Mouse (Mus musculus): ENCODE results near the gene D130052B06Rik. TPM values are rescaled to one million over a fixed set of nuclear protein-coding genes. Genes with fewer than 3 reads are reported as not detected.

Gene D130052B06Rik
- polyA plus RNA-seq, 1 experiment from 2014 or later, result not detected

DNA sequence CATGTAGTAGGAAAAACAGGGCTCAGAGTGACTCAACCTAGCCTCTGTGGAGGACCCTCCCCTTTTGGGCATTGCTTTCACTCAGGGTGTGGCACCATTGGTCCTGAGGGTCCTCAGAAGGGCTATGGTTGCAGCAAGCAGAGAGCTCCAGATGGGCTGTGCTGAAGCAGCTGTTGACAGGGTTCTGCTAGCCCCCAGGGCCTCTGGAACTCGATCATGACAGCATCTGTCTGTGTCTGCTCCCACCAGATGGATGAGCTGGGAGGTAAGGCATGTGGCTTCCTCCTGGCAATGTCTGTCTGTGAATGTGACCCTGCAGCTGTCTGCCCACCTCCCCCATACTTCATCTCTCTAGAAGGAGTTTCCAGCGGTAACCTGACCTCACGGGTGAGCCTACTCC lies 8.7 kb downstream of the D130052B06Rik start:
- ATAC-seq, result no peak
- Histone ChIP-seq H3K4me3 (no peak overlapping the region), H3K4me1 (no peaks in the 10 kb centered on the region), H3K9ac (no peak overlapping the region), H3K4me2 (no peak overlapping the region), H3K9me3 (replicated peaks) (no peaks in the 10 kb centered on the region), H3K27me3 (0 out of 2 replicates have a peak, but pooled peaks cover 2% of the 10 kb centered on the region), H3K36me3 (ENCODE audit: poor library complexity, severe bottlenecking) (no peaks in the 10 kb centered on the region), H3K27ac (no peak overlapping the region)
- WGBS, result 73% methylated on average over 3 of the region's 3 CpGs

DNA sequence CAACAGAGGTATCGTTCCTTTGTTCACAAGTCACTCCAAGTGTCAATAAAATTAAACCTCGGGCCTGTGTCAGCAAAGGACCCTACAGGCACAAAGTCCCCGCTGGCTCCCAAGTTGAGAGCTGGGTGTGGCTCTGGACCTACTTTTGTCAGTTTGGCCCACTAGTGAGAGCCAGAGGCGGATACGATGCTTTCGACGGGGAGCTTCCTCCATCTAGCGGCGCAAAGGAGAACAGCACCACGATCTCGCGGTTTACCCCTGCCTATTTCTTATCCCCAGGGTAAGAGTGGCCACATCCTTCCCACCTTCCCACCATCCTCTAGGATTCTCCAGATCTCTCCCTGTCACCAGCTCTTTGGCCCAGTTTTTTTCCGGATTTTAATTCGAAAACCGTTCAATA lies 15.1 kb downstream of the D130052B06Rik start:
- H3K9me3 ChIP-seq (replicated peaks), result no peaks in the 10 kb centered on the region
- H3K36me3 ChIP-seq (ENCODE audit: poor library complexity, severe bottlenecking), result no peaks in the 10 kb centered on the region
- peak; percentile 87 for ATAC-seq
- H3K4me2 ChIP-seq, result no peak overlapping the region
- H3K27me3 ChIP-seq, result 0 out of 2 replicates have a peak, but pooled peaks cover 2% of the 10 kb centered on the region
- no peak overlapping the region for H3K27ac ChIP-seq
- no peak overlapping the region for H3K4me3 ChIP-seq
- H3K4me1 ChIP-seq, result no peaks in the 10 kb centered on the region
- 8% methylated on average over 15 of the region's 15 CpGs for WGBS
- no peak overlapping the region for H3K9ac ChIP-seq

DNA sequence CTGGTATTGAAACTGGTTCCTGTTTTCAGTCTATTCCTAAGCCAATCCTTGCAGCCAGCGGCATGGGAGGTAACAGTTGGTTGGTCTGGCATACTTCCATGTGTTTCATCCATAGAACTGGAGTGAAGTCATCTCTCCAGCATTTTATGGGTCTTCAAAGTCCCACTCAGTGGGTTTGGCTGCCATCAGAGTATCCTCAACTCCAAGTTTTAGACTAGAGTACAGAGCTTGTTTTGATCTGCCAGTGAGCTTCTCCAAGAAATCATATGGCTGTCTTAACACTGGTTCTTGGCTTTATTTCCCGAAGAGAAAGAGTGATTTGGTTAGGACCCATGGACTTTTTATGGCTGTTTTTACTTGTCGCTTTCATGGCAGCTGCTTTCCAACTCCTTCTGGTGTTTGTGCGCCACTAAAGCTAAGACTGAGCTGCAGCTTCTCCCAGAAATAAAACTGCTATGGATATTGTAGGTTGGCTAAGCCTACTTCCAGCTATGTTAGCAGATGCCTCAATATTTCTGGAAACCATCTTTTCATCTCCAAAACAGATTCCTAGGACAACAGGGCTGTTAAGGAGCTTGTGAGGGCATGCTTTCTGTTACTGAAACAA lies 28.1 kb downstream of the D130052B06Rik start:
- no peak for ATAC-seq
- no peaks in the 10 kb centered on the region for H3K27me3 ChIP-seq
- H3K36me3 ChIP-seq (ENCODE audit: poor library complexity, severe bottlenecking), result no peaks in the 10 kb centered on the region
- H3K4me2 ChIP-seq, result no peak overlapping the region
- H3K4me3 ChIP-seq, result no peak overlapping the region
- H3K27ac ChIP-seq, result no peak overlapping the region
- WGBS, result 88% methylated on average over 4 of the region's 4 CpGs
- H3K9ac ChIP-seq, result no peak overlapping the region
- H3K4me1 ChIP-seq, result no peaks in the 10 kb centered on the region
- no peaks in the 10 kb centered on the region for H3K9me3 ChIP-seq (replicated peaks)

DNA sequence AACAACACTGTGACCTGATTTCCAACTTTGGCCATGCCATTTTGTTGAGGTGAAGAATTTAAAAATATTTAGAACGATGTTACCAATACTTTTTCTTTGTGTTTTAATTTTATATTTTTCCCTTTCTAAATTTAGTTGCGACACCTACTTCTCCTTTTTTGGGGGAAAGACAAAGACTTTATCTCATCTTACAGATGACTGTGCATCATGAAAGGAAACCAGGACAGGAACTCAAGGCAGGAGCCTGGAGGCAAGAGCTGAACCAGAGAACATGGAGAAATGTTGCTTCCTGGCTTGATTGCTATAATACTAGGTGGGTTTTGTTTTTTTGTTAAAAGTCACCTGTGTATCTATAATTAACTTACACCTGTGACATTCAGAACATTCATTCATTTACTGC lies 38.0 kb downstream of the D130052B06Rik start:
- no peak for ATAC-seq
- 95% methylated on average over 2 of the region's 2 CpGs for WGBS
- Histone ChIP-seq H3K4me1 (no peaks in the 10 kb centered on the region), H3K9me3 (replicated peaks) (no peaks in the 10 kb centered on the region), H3K36me3 (ENCODE audit: poor library complexity, severe bottlenecking) (peaks cover 3% of the 10 kb centered on the region; the same call in 1 of the 2 replicates), H3K4me3 (no peak overlapping the region), H3K4me2 (no peak overlapping the region), H3K27me3 (no peaks in the 10 kb centered on the region), H3K9ac (no peak overlapping the region), H3K27ac (no peak overlapping the region)

DNA sequence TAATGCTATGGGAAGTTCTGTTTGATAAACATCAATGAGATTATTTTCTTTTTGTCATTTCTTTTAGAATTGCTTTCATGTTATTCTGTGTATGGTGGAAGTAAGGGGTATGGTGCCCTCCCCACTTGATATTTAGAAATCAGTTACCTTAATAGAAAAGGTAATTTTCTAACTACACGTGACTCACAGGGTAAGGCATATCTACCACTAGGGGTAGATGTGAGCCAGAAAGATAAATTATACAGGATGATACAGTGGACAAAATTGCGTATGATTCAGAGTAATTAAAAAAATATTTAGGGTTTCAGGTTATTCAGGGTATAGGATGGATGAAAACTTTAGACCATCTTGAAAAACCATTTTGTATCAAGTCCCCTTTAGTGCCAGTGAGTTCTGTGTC lies 50.3 kb downstream of the D130052B06Rik start:
- Histone ChIP-seq H3K4me3 (no peak overlapping the region), H3K4me1 (no peaks in the 10 kb centered on the region), H3K9ac (no peak overlapping the region), H3K9me3 (replicated peaks) (no peaks in the 10 kb centered on the region), H3K36me3 (ENCODE audit: poor library complexity, severe bottlenecking) (no peaks in the 10 kb centered on the region), H3K27me3 (no peaks in the 10 kb centered on the region), H3K27ac (no peak overlapping the region), H3K4me2 (no peak overlapping the region)
- 82% methylated on average over 2 of the region's 2 CpGs for WGBS
- ATAC-seq, result no peak

DNA sequence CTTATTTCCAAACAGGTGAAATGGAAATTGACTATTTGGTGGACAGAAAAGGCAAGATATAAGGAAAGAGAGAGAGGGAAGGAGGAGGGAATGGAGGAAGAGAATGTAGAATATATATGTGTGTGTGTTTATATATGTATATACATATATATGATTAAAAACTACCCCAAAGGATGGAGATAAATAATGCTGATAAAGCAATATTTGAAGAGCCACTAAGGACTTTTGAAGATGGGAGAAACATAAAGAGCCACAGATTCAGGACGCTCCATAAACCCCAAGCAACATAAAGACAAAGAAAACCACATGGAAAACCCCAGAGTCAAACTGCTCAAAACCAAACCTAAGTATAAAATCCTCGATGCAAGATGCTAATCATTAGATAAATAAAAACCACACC lies 55.4 kb downstream of the D130052B06Rik start:
- Histone ChIP-seq H3K27ac (no peak overlapping the region), H3K4me1 (no peaks in the 10 kb centered on the region), H3K9me3 (replicated peaks) (no peaks in the 10 kb centered on the region), H3K9ac (no peak overlapping the region), H3K36me3 (ENCODE audit: poor library complexity, severe bottlenecking) (no peaks in the 10 kb centered on the region), H3K4me2 (no peak overlapping the region), H3K27me3 (no peaks in the 10 kb centered on the region), H3K4me3 (no peak overlapping the region)
- no peak for ATAC-seq
- 86% methylated on average over 2 of the region's 2 CpGs for WGBS

DNA sequence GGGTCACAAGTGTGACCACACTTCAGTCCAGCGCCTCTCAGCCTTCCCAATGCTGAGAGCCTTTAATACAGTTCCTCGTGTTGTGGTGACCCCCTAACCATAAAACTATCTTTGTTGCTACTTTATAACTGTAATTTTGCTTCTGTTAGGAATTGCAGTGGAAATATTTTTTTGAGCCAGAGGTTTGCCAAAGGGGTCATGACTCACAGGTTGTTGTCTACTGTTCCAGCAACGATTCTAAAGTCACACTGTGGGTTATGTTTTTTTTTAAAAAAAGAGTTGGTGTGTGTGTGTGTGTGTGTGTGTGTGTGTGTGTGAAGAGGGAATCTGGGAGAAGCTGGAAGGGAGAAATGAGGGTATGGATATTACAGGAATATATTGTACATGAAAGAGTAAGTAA lies 56.1 kb downstream of the D130052B06Rik start:
- Histone ChIP-seq H3K27me3 (no peaks in the 10 kb centered on the region), H3K4me3 (no peak overlapping the region), H3K4me2 (no peak overlapping the region), H3K4me1 (no peaks in the 10 kb centered on the region), H3K9me3 (replicated peaks) (no peaks in the 10 kb centered on the region), H3K36me3 (ENCODE audit: poor library complexity, severe bottlenecking) (no peaks in the 10 kb centered on the region), H3K9ac (no peak overlapping the region), H3K27ac (no peak overlapping the region)
- 88% methylated on average over 3 of the region's 3 CpGs for WGBS
- no peak for ATAC-seq

DNA sequence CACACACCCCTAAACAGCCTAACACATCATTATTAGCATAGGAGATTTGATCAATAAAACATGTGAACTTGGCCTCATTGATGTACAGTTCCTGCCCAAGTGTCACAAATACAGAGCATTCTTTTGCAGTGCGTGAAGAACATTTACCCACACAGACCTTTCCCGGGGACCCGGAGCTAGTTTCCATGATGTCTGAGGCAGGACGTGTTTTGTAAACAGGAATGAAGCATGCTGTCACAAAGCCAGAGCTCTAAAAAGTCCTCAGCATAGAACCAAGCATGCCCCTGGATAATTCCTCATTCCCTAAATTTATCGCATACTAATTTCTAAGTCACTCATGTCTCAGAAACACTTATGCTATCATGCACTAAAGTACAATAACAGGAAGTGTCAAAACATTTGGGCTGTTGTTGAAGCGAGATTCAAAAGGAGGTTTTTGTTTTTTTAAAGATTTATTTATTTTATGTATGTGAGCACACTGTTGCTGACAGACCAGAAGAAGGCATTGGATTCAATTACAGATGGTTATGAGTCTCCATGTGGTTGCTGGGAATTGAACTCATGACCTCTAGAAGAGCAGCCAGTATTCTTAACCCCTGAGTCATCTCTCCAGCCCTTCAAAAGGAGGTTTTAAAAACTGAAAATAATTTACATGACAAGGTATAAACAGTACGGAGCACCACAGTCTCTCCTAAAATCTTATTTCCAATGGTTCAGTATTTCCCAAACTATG lies 56.9 kb downstream of the D130052B06Rik start:
- no peak for ATAC-seq
- no peaks in the 10 kb centered on the region for H3K9me3 ChIP-seq (replicated peaks)
- no peaks in the 10 kb centered on the region for H3K36me3 ChIP-seq (ENCODE audit: poor library complexity, severe bottlenecking)
- H3K27me3 ChIP-seq, result no peaks in the 10 kb centered on the region
- H3K27ac ChIP-seq, result no peak overlapping the region
- no peak overlapping the region for H3K4me2 ChIP-seq
- H3K4me3 ChIP-seq, result no peak overlapping the region
- no peak overlapping the region for H3K9ac ChIP-seq
- H3K4me1 ChIP-seq, result no peaks in the 10 kb centered on the region
- 83% methylated on average over 7 of the region's 7 CpGs for WGBS

DNA sequence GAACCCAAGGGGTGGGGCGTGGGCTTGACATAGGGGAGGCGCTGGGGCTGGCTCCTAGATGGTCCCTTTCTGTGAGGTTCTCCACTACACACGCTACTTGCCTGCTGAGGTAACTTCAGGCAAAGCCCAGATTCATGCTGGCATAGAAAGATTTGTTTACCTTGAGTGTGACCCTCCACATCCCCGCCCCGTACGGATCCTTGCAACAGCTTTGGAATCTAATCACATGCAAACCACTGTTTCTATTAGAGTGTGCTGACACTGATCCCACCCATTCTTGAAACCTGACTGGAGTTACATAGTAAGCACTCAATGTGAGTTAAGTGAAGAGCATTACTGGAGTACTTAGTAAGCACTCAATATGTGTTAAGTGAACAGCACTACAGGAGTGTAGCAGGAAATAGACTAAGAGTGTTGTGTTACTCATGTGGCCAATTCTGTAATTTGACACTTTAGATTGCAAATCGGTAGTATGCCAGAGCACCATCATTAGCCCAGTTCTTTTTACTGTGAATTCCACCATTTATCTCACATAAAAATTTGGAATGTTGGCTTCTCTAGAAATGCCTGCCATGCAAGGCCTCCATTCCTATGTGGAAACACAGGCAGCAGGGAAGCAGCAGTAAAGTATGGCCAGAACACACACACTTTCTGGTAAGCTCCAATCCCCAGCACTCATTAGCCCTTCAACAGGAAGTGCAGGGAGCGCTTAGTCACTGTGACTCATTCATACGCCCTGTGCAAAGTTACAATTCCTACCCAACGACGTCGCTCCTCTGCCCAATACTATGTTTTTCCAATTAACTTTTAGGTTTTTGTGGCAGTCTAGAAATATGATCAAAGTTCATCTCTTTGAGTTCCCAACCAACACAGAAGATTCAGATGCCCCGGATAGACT lies 61.2 kb downstream of the D130052B06Rik start:
- Histone ChIP-seq H3K27ac (no peak overlapping the region), H3K27me3 (no peaks in the 10 kb centered on the region), H3K4me1 (peaks cover 7% of the 10 kb centered on the region; the same call in 1 of the 2 replicates), H3K4me2 (no peak overlapping the region), H3K4me3 (no peak overlapping the region), H3K9ac (no peak overlapping the region), H3K9me3 (replicated peaks) (no peaks in the 10 kb centered on the region), H3K36me3 (ENCODE audit: poor library complexity, severe bottlenecking) (no peaks in the 10 kb centered on the region)
- WGBS, result 84% methylated on average over 13 of the region's 13 CpGs
- ATAC-seq, result no peak

DNA sequence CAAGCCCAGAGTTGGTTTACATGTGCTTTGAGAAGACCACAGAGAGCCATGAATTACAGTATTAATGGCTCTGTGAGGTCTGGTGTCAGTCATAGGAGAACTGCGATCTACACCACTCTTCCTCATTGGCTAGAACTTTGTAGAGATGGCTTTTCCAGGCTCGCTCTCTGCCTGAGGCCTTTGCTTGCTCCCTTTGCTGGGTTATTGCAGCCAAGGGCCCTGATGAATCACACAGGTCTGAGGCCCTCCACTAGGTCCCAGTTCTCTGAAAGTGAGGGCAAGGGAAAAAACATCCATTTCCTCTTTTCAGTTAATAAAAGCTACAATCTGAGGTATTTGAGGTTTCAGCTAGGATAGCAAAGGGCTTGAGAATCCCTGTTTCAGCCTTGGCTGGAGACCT lies 64.5 kb downstream of the D130052B06Rik start:
- Histone ChIP-seq H3K4me3 (no peak overlapping the region), H3K9me3 (replicated peaks) (no peaks in the 10 kb centered on the region), H3K36me3 (ENCODE audit: poor library complexity, severe bottlenecking) (no peaks in the 10 kb centered on the region), H3K4me2 (no peak overlapping the region), H3K9ac (no peak overlapping the region), H3K4me1 (peaks cover 12% of the 10 kb centered on the region), H3K27ac (no peak overlapping the region), H3K27me3 (no peaks in the 10 kb centered on the region)
- WGBS, result 93% methylated on average over 2 of the region's 2 CpGs
- ATAC-seq, result no peak

DNA sequence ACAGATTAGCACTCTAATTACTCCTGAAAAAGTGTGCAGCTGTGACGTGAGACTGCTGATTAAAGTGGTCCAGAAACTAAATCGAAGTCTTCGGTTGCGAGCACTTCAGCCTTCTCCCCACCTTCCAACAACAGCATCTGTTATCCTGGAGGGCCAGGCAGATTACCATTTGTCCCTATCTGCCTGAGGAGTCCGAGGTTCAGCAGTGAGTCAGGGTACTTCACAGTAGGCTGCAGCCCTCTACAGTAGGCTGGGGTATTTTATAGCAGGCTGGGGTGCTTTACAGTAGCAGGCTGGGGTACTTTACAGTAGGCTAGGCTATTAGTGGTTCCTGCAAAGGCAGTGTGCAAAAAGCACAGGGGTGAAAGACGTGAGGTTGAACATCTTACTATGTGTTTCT lies 69.3 kb downstream of the D130052B06Rik start:
- Histone ChIP-seq H3K4me1 (peaks cover 12% of the 10 kb centered on the region), H3K4me2 (no peak overlapping the region), H3K27ac (no peak overlapping the region), H3K4me3 (no peak overlapping the region), H3K27me3 (no peaks in the 10 kb centered on the region), H3K9me3 (replicated peaks) (no peaks in the 10 kb centered on the region), H3K36me3 (ENCODE audit: poor library complexity, severe bottlenecking) (no peaks in the 10 kb centered on the region), H3K9ac (no peak overlapping the region)
- ATAC-seq, result peak; percentile 53; the same call in 1 of the 2 replicates
- 60% methylated on average over 6 of the region's 6 CpGs for WGBS
